ENCODE assay signal across 11 mouse cellular contexts in genomic region chr12:38784221-38784620, GRCm38 (mm10). TPM values are rescaled to one million over a fixed set of nuclear protein-coding genes. Genes with fewer than 3 reads are reported as not detected.
DNase-seq lines count a peak whose midpoint lies in the region; ATAC-seq and TF ChIP-seq lines count a peak whose summit lies in the region.
"Had no signal": no experiment of that assay in that cellular context is flagged by ENCODE, and none has a peak within 500 bp of the region (broad histone marks: within the 10 kb centered on the region; RNA-seq: fewer than 3 reads in every experiment).

No protein-coding gene starts in this region.

- ATAC-seq in cerebellum, adult (ENCODE audit: insufficient number of reproducible peaks, low FRiP score, low TSS enrichment): no peak
- no peak for ATAC-seq in hindbrain, embryonic 13.5 days (ENCODE audit: low FRiP score)
- ATAC-seq in lung, embryonic 16.5 days (ENCODE audit: low read depth): no peak
- ATAC-seq in hindbrain, embryonic 16.5 days: no peak
- ATAC-seq: midbrain, embryonic 13.5 days had no signal

- 13% methylated on average over 1 of the region's 1 CpGs for WGBS in cerebellum, adult 2 months
- WGBS in hindbrain, embryonic 13.5 days: 8% methylated on average over 1 of the region's 1 CpGs
- WGBS in hindbrain, embryonic 10.5 days: 14% methylated on average over 1 of the region's 1 CpGs
- 19% methylated on average over 1 of the region's 1 CpGs for WGBS in lung, embryonic 16.5 days
- 19% methylated on average over 1 of the region's 1 CpGs for WGBS in hindbrain, embryonic 16.5 days

- H3K4me2 ChIP-seq in hindbrain, embryonic 13.5 days: peak overlapping the region; percentile 23; the same call in 1 of the 2 replicates
- H3K4me2 ChIP-seq in lung, embryonic 16.5 days (ENCODE audit: low read depth, low read length): peak overlapping the region; percentile 38
- H3K4me2 ChIP-seq in hindbrain, embryonic 16.5 days (ENCODE audit: low read length): peak overlapping the region; percentile 4; the same call in 1 of the 2 replicates

- no peak for DNase-seq in cerebellum, adult 2 months
- no peak for DNase-seq in hindbrain, embryonic 10.5 days (ENCODE audit: low spot score)
- DNase-seq in lung, postnatal 10 days: no peak
- no peak for DNase-seq in liver
- DNase-seq: adrenal gland, postnatal 10 days; gastrocnemius, postnatal 25 days had no signal

- H3K27ac ChIP-seq in cerebellum, adult 2 months (ENCODE audit: insufficient read depth, low read length): peak overlapping the region; percentile 86; the same call in 1 of the 2 replicates
- H3K27ac ChIP-seq in hindbrain, embryonic 13.5 days: no peak overlapping the region
- H3K27ac ChIP-seq in hindbrain, embryonic 10.5 days: no peak overlapping the region
- no peak overlapping the region for H3K27ac ChIP-seq in lung, embryonic 16.5 days (ENCODE audit: low read length)
- H3K27ac ChIP-seq in hindbrain, embryonic 16.5 days (ENCODE audit: low read depth, low read length): no peak overlapping the region
- H3K27ac ChIP-seq: midbrain, embryonic 13.5 days had no signal

- no peak for TF ChIP-seq POLR2A in cerebellum, adult 2 months (IDR thresholded peaks at IDR 0.05; ENCODE audit: borderline replicate concordance, insufficient read depth, low read length)

- no peaks in the 10 kb centered on the region for H3K9me3 ChIP-seq in hindbrain, embryonic 13.5 days
- no peaks in the 10 kb centered on the region for H3K9me3 ChIP-seq in hindbrain, embryonic 10.5 days
- H3K9me3 ChIP-seq in lung, embryonic 16.5 days (ENCODE audit: control insufficient read depth, low read length): no peaks in the 10 kb centered on the region
- H3K9me3 ChIP-seq in hindbrain, embryonic 16.5 days (ENCODE audit: control insufficient read depth, low read length): no peaks in the 10 kb centered on the region
- H3K9me3 ChIP-seq: midbrain, embryonic 13.5 days had no signal

- no peaks in the 10 kb centered on the region for H3K27me3 ChIP-seq in cerebellum, adult 2 months (ENCODE audit: control insufficient read depth, insufficient read depth, low read length)
- no peaks in the 10 kb centered on the region for H3K27me3 ChIP-seq in hindbrain, embryonic 13.5 days
- no peaks in the 10 kb centered on the region for H3K27me3 ChIP-seq in hindbrain, embryonic 10.5 days (ENCODE audit: insufficient read depth, poor library complexity, severe bottlenecking)
- no peaks in the 10 kb centered on the region for H3K27me3 ChIP-seq in lung, embryonic 16.5 days (ENCODE audit: control insufficient read depth, insufficient read depth, low read depth, low read length)
- H3K27me3 ChIP-seq in hindbrain, embryonic 16.5 days (replicated peaks; ENCODE audit: control insufficient read depth, insufficient read depth, low read length): no peaks in the 10 kb centered on the region
- H3K27me3 ChIP-seq: midbrain, embryonic 13.5 days had no signal

- H3K36me3 ChIP-seq in hindbrain, embryonic 13.5 days: no peaks in the 10 kb centered on the region
- no peaks in the 10 kb centered on the region for H3K36me3 ChIP-seq in hindbrain, embryonic 10.5 days
- no peaks in the 10 kb centered on the region for H3K36me3 ChIP-seq in lung, embryonic 16.5 days (ENCODE audit: control insufficient read depth, insufficient read depth, low read length)
- H3K36me3 ChIP-seq in hindbrain, embryonic 16.5 days (ENCODE audit: control insufficient read depth, insufficient read depth, low read length): no peaks in the 10 kb centered on the region
- H3K36me3 ChIP-seq: midbrain, embryonic 13.5 days had no signal

- TF ChIP-seq CTCF in cerebellum, adult 2 months (IDR thresholded peaks at IDR 0.05; ENCODE audit: borderline replicate concordance, insufficient read depth, low read depth, low read length): no peak

- no peak overlapping the region for H3K9ac ChIP-seq in hindbrain, embryonic 13.5 days
- H3K9ac ChIP-seq in lung, embryonic 16.5 days (ENCODE audit: low read length): peak overlapping the region; percentile 50
- H3K9ac ChIP-seq in hindbrain, embryonic 16.5 days (ENCODE audit: low read depth, low read length): no peak overlapping the region
- H3K9ac ChIP-seq: midbrain, embryonic 13.5 days had no signal

- H3K4me3 ChIP-seq in cerebellum, adult 2 months (replicated peaks; ENCODE audit: insufficient read depth, low read depth, low read length): peak overlapping the region; percentile 79
- no peak overlapping the region for H3K4me3 ChIP-seq in hindbrain, embryonic 13.5 days
- H3K4me3 ChIP-seq in hindbrain, embryonic 10.5 days: no peak overlapping the region
- peak overlapping the region; percentile 23; the same call in 1 of the 2 replicates for H3K4me3 ChIP-seq in lung, embryonic 16.5 days (ENCODE audit: low read length)
- H3K4me3 ChIP-seq in hindbrain, embryonic 16.5 days (ENCODE audit: low read length): no peak overlapping the region
- H3K4me3 ChIP-seq: midbrain, embryonic 13.5 days had no signal

- H3K4me1 ChIP-seq in cerebellum, adult 2 months (ENCODE audit: control insufficient read depth, insufficient read depth, low read length): no peaks in the 10 kb centered on the region
- peaks cover 21% of the 10 kb centered on the region for H3K4me1 ChIP-seq in hindbrain, embryonic 13.5 days (replicated peaks)
- 0 out of 2 replicates have a peak, but pooled peaks cover 11% of the 10 kb centered on the region for H3K4me1 ChIP-seq in hindbrain, embryonic 10.5 days (replicated peaks)
- peaks cover 12% of the 10 kb centered on the region for H3K4me1 ChIP-seq in lung, embryonic 16.5 days (replicated peaks; ENCODE audit: control insufficient read depth, insufficient read depth, low read length)
- peaks cover 4% of the 10 kb centered on the region for H3K4me1 ChIP-seq in hindbrain, embryonic 16.5 days (ENCODE audit: control insufficient read depth, insufficient read depth, low read depth, low read length)

RNA-seq across cellular contexts. Expression of gene Etv1, which starts 5.0 kb away (rescaled TPM):
- polyA plus RNA-seq in cerebellum, adult 2 months (2012; rRNA removed): 134 and 167 TPM in 2 replicates
- polyA plus RNA-seq in hindbrain, embryonic 13.5 days (2015; fragmentation: Nextera tagmentation; extraction: Ambion mirVana): 20.3 and 28.8 TPM in 2 replicates
- polyA plus RNA-seq in hindbrain, embryonic 10.5 days (2016; fragmentation: Nextera tagmentation; extraction: Ambion mirVana): 10.2 and 15.0 TPM in 2 replicates
- polyA plus RNA-seq in lung, embryonic 16.5 days (2015; fragmentation: Nextera tagmentation; extraction: Ambion mirVana): 43.6 and 49.2 TPM in 2 replicates
- polyA plus RNA-seq in hindbrain, embryonic 16.5 days (2015; fragmentation: Nextera tagmentation; extraction: Ambion mirVana): 25.8 and 34.7 TPM in 2 replicates

Comparison
In these comparisons a context has a peak if more than half of its experiments do, and no peak if none do; other contexts are left out.
1. H3K4me3 ChIP-seq: peak in cerebellum, adult 2 months (single experiment) and lung, embryonic 16.5 days (single experiment); none in hindbrain, embryonic 13.5 days (single experiment), hindbrain, embryonic 10.5 days (single experiment) and hindbrain, embryonic 16.5 days (single experiment).
2. Peak in every context shown above with its lines, with median percentiles within 50 percentile points of each other: H3K4me2 ChIP-seq.